Comparison of ENCODE assay signal across 21 mouse cellular contexts in the genomic region with DNA sequence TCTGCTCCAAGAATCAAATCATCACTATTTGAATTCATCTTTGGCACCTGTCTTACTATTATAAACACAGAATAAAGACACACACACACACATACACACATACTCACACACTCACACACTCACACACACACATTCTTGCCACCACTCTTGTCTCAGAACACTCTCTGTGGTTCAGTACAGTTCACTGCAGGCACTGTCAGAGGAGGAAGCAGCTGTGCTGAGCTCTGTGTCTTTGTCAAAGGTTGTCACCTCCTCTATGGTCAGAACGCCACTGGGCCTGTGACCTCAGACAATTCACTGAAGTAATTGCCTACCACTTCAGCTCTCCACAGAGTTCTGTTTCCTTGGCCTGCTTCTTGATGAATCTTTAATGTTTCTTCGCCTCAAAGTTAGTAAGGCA. TPM values are rescaled to one million over a fixed set of nuclear protein-coding genes. Genes with fewer than 3 reads are reported as not detected.
DNase-seq lines count a peak whose midpoint lies in the region; ATAC-seq lines count a peak whose summit lies in the region.
"Had no signal": no experiment of that assay in that cellular context is flagged by ENCODE, and none has a peak within 500 bp of the region (broad histone marks: within the 10 kb centered on the region; RNA-seq: fewer than 3 reads in every experiment).

No protein-coding gene starts in this region.

- no peaks in the 10 kb centered on the region for H3K27me3 ChIP-seq in forebrain, embryonic 14.5 days (replicated peaks; ENCODE audit: control insufficient read depth, insufficient read depth, low read length)
- H3K27me3 ChIP-seq: embryonic facial prominence, embryonic 15.5 days; heart, embryonic 13.5 days; hindbrain, embryonic 12.5 days; kidney, embryonic 15.5 days; limb, embryonic 15.5 days; midbrain, embryonic 13.5 days had no signal

- no peak overlapping the region for H3K9ac ChIP-seq in forebrain, embryonic 14.5 days (ENCODE audit: low read length)
- H3K9ac ChIP-seq: embryonic facial prominence, embryonic 15.5 days; heart, embryonic 13.5 days; hindbrain, embryonic 12.5 days; kidney, embryonic 15.5 days; limb, embryonic 15.5 days; midbrain, embryonic 13.5 days had no signal

- peak; percentile 7 to 25 for DNase-seq in spleen, postnatal 36 days (ENCODE audit: low spot score in 2 of 2)
- no peak for DNase-seq in spleen, postnatal 4 days (ENCODE audit: low spot score in 2 of 2)
- DNase-seq in thymus, postnatal 0 days (ENCODE audit: low spot score): peak; percentile 38
- no peak for DNase-seq in layer of hippocampus, postnatal 25 days (ENCODE audit: extremely low spot score in 1 of 2, low spot score in 1 of 2)
- no peak for DNase-seq in forebrain, embryonic 14.5 days (ENCODE audit: low spot score)
- DNase-seq in gastrocnemius, postnatal 4 days (ENCODE audit: low spot score in 2 of 2): no peak
- DNase-seq: adrenal gland, postnatal 25 days; cerebellum, adult 8-10 months; gastrocnemius, postnatal 10 days; heart, postnatal 14 days; kidney, adult 11 months; kidney, postnatal 36 days; left cerebral cortex, postnatal 4 days had no signal

- no peaks in the 10 kb centered on the region for H3K9me3 ChIP-seq in forebrain, embryonic 14.5 days (replicated peaks; ENCODE audit: control insufficient read depth, low read length)
- H3K9me3 ChIP-seq: embryonic facial prominence, embryonic 15.5 days; heart, embryonic 13.5 days; hindbrain, embryonic 12.5 days; kidney, embryonic 15.5 days; limb, embryonic 15.5 days; midbrain, embryonic 13.5 days had no signal

- WGBS in forebrain, embryonic 14.5 days: 69% methylated on average over 2 of the region's 2 CpGs

- H3K4me3 ChIP-seq in forebrain, embryonic 14.5 days (ENCODE audit: low read depth, low read length): no peak overlapping the region
- H3K4me3 ChIP-seq: embryonic facial prominence, embryonic 15.5 days; heart, embryonic 13.5 days; hindbrain, embryonic 12.5 days; kidney, embryonic 15.5 days; limb, embryonic 15.5 days; midbrain, embryonic 13.5 days had no signal

- H3K4me1 ChIP-seq in forebrain, embryonic 14.5 days (ENCODE audit: control insufficient read depth, insufficient read depth, low read length): no peaks in the 10 kb centered on the region
- H3K4me1 ChIP-seq: heart, embryonic 13.5 days; kidney, embryonic 15.5 days; limb, embryonic 15.5 days; midbrain, embryonic 13.5 days had no signal

- no peak overlapping the region for H3K4me2 ChIP-seq in forebrain, embryonic 14.5 days (ENCODE audit: low read length)
- H3K4me2 ChIP-seq: embryonic facial prominence, embryonic 15.5 days; heart, embryonic 13.5 days; hindbrain, embryonic 12.5 days; kidney, embryonic 15.5 days; limb, embryonic 15.5 days; midbrain, embryonic 13.5 days had no signal

- H3K36me3 ChIP-seq in forebrain, embryonic 14.5 days (ENCODE audit: control insufficient read depth, insufficient read depth, low read length): no peaks in the 10 kb centered on the region
- H3K36me3 ChIP-seq: embryonic facial prominence, embryonic 15.5 days; heart, embryonic 13.5 days; hindbrain, embryonic 12.5 days; kidney, embryonic 15.5 days; limb, embryonic 15.5 days; midbrain, embryonic 13.5 days had no signal

- H3K27ac ChIP-seq in forebrain, embryonic 14.5 days (ENCODE audit: low read depth, low read length): no peak overlapping the region
- H3K27ac ChIP-seq: embryonic facial prominence, embryonic 15.5 days; heart, embryonic 13.5 days; hindbrain, embryonic 12.5 days; kidney, embryonic 15.5 days; limb, embryonic 15.5 days; midbrain, embryonic 13.5 days had no signal

- ATAC-seq in granulocyte monocyte progenitor cell, adult 5-6 weeks (replicated peaks; ENCODE audit: poor library complexity, severe bottlenecking): peak; percentile 29
- ATAC-seq in forebrain, embryonic 14.5 days: no peak
- ATAC-seq: forebrain, embryonic 16.5 days; midbrain, embryonic 13.5 days had no signal

RNA-seq across cellular contexts. Expression of a gene that starts 33.5 kb away (rescaled TPM):
- total RNA-seq in granulocyte monocyte progenitor cell, adult 5-6 weeks (2014; fragmentation: Nextera tagmentation): 40.4 and 52.8 TPM in 2 replicates
- 7.2 and 8.9 TPM in 2 replicates for total RNA-seq in granulocyte monocyte progenitor cell, adult 5-6 weeks (2017)
- 8.3 and 12.2 TPM in 2 replicates for polyA plus RNA-seq in thymus, postnatal 0 days (2015; fragmentation: Nextera tagmentation; extraction: Ambion mirVana)
- 10 to 100 TPM; 23.3 to 28.0 TPM for total RNA-seq in layer of hippocampus, postnatal 25 days (2021)
- 12.0 and 16.0 TPM in 2 replicates for polyA plus RNA-seq in forebrain, embryonic 14.5 days (2014; fragmentation: Nextera tagmentation; extraction: Ambion mirVana)
- total RNA-seq in gastrocnemius, postnatal 4 days (2021): 10 to 100 TPM; 23.3 to 24.8 TPM

Comparison
In these comparisons a context has a peak if more than half of its experiments do, and no peak if none do; other contexts are left out.
1. DNase-seq: peak in spleen, postnatal 36 days (2 of 2) and thymus, postnatal 0 days (single experiment); none in spleen, postnatal 4 days (0 of 2), layer of hippocampus, postnatal 25 days (0 of 2), forebrain, embryonic 14.5 days (single experiment) and gastrocnemius, postnatal 4 days (0 of 2).